Mouse (Mus musculus) heart, postnatal 0 days (tissue): ENCODE results near the gene Tmem129.

Source experiments
- CTCF ChIP-seq: IDR thresholded peaks from 2 replicates; pipeline ENCODE4 v1.5.1; 2016; ENCODE audit warnings: antibody characterized with exemption, control low read depth, low read depth
- EP300 ChIP-seq: IDR thresholded peaks from 2 replicates; pipeline ENCODE4 v1.6.1; 2016; ENCODE audit warnings: antibody characterized with exemption, low read depth

- no peak for TF ChIP-seq CTCF
- no peak for TF ChIP-seq EP300
Observed at GRCm38 (mm10) chr5:33611795-33612194, 46.4 kb downstream of the Tmem129 start.
